Mouse (Mus musculus): ENCODE results near the gene B230104I21Rik. TPM values are rescaled to one million over a fixed set of nuclear protein-coding genes. Genes with fewer than 3 reads are reported as not detected.

B230104I21Rik gene
- polyA plus RNA-seq, 1 experiment = not detected

DNA sequence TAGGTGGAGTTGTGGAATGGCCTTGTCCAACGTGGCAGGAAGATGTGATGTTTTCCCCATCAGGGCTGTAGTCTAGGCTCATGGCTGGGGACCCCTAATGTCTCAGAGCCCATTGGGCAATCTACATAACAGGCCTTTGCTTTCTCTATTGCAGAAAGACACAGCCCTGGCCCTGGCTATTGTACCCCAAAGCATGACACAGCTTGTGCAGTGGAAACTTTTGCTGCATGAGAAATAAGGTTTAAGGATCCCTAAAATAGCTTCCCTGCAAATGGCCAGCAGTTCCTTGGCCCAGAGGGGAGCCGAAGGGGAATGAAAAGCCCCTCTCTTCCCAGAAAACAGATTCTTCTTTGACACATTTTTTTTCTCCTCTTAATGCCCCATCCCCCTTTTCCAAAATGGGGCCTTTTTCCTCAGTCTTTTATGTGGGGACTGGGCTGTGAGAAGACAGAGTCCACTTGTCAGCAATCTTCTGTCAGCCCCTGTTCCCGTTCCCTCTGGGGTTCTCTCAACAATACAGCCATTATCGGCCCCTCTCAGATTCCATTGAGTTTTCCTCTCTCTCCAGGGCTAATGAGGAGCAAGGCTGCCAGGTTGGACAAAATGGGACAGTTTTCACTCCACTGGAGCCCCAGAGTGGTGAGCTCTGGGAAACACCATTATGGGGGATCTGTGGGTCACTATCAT is 22.8 kb upstream of the B230104I21Rik start:
- 47% methylated on average over 4 of the region's 4 CpGs for WGBS
- H3K4me1 ChIP-seq (ENCODE audit: control insufficient read depth, insufficient read depth, low read length) = no peaks in the 10 kb centered on the region
- no peak for TF ChIP-seq CTCF (IDR thresholded peaks at IDR 0.05; ENCODE audit: insufficient read depth, low read length)
- no peak for TF ChIP-seq POLR2A (IDR thresholded peaks at IDR 0.05; ENCODE audit: borderline replicate concordance, extremely low read depth, low read depth, low read length)
- DNase-seq = no peak
- no peak overlapping the region for H3K4me3 ChIP-seq (replicated peaks; ENCODE audit: extremely low read depth, low read depth, low read length)

DNA sequence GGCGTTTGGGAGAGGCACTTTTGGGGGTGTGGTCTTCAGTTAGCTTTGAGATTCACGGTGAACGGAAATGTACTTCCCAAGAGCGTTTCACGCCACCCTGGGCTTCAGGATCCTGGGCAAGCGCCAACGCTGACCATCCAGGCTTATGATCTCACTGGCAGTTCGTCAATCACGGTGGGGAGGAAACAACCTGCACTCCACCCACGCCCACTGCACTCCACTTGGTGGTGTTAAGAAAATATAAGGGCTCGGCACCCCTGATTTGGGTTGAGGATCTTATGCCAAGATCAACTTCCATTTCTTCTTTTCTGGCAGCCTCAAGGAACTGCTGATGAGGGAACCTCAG is 22.3 kb upstream of the B230104I21Rik start:
- 54% methylated on average over 11 of the region's 11 CpGs for WGBS
- no peak for DNase-seq
- Histone ChIP-seq H3K4me3 (replicated peaks; ENCODE audit: extremely low read depth, low read depth, low read length) (no peak overlapping the region), H3K4me1 (ENCODE audit: control insufficient read depth, insufficient read depth, low read length) (no peaks in the 10 kb centered on the region)
- no peak for TF ChIP-seq CTCF (IDR thresholded peaks at IDR 0.05; ENCODE audit: insufficient read depth, low read length)
- TF ChIP-seq POLR2A (IDR thresholded peaks at IDR 0.05; ENCODE audit: borderline replicate concordance, extremely low read depth, low read depth, low read length) = no peak

DNA sequence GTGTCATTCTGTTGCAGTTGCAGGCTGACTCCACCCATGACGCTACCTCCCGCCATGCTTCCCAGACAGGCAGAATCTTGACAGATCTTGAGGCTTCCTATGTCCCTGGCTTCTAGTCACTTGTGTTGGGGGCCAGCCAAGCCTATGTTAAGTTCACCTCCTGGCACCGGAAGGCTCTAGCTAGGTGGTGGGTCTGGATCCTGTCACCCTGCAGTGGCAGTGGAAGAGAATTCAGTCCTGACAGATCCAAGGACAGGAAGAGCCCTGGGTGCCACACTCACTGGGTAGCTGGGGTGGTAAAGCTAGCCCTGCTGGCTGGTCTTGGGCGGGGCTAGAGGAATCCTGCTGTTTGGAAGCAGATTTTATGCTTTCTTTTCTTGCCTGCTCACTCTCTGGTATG is 10.5 kb upstream of the B230104I21Rik start:
- TF ChIP-seq POLR2A (IDR thresholded peaks at IDR 0.05; ENCODE audit: borderline replicate concordance, extremely low read depth, low read depth, low read length) (no peak), CTCF (IDR thresholded peaks at IDR 0.05; ENCODE audit: insufficient read depth, low read length) (no peak)
- WGBS = 73% methylated on average over 4 of the region's 4 CpGs
- H3K4me1 ChIP-seq (ENCODE audit: control insufficient read depth, insufficient read depth, low read length) = no peaks in the 10 kb centered on the region
- no peak for DNase-seq
- no peak overlapping the region for H3K4me3 ChIP-seq (replicated peaks; ENCODE audit: extremely low read depth, low read depth, low read length)

- Histone ChIP-seq H3K4me1 (ENCODE audit: control insufficient read depth, insufficient read depth, low read length) (no peaks in the 10 kb centered on the region), H3K4me3 (replicated peaks; ENCODE audit: extremely low read depth, low read depth, low read length) (no peak overlapping the region)
- WGBS = 17% methylated on average over 17 of the region's 20 CpGs
- DNase-seq = no peak
- no peak for TF ChIP-seq POLR2A (IDR thresholded peaks at IDR 0.05; ENCODE audit: borderline replicate concordance, extremely low read depth, low read depth, low read length)
- no peak for TF ChIP-seq CTCF (IDR thresholded peaks at IDR 0.05; ENCODE audit: insufficient read depth, low read length)
These were observed 7.5 kb upstream of the B230104I21Rik start for GRCm38 (mm10) chr4:154328431-154328830.

DNA sequence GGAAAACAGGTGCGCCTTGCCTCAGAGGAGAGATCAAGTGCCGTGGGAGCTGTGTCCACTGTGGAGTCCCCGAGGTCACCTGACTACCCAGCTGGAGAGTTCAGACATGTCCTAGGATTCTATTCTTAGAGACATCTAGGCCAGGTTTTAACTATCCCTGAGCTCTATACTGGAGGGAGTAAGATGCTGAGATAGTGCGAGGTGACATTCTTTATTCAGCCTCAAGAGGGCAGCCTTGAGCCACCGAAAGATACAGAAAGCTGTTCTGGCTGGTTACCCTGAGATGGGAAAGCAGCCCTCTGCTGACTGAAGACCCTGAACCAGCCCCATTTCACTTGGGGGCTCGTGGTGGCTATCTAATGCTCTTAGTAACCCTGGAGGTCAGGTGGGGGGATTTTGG is 7.1 kb upstream of the B230104I21Rik start:
- TF ChIP-seq CTCF (IDR thresholded peaks at IDR 0.05; ENCODE audit: insufficient read depth, low read length) (peak; percentile 65), POLR2A (IDR thresholded peaks at IDR 0.05; ENCODE audit: borderline replicate concordance, extremely low read depth, low read depth, low read length) (no peak)
- DNase-seq = peak; percentile 68
- WGBS = 14% methylated on average over 6 of the region's 6 CpGs
- H3K4me1 ChIP-seq (ENCODE audit: control insufficient read depth, insufficient read depth, low read length) = no peaks in the 10 kb centered on the region; the same call in 1 of the 2 replicates
- no peak overlapping the region for H3K4me3 ChIP-seq (replicated peaks; ENCODE audit: extremely low read depth, low read depth, low read length)

GRCm38 (mm10) chr4:154330001-154330400 is 5.9 kb upstream of the B230104I21Rik start:
- TF ChIP-seq CTCF (IDR thresholded peaks at IDR 0.05; ENCODE audit: insufficient read depth, low read length) = no peak
- TF ChIP-seq POLR2A (IDR thresholded peaks at IDR 0.05; ENCODE audit: borderline replicate concordance, extremely low read depth, low read depth, low read length) = no peak
- WGBS = 93% methylated on average over 7 of the region's 7 CpGs
- DNase-seq = no peak
- H3K4me3 ChIP-seq (replicated peaks; ENCODE audit: extremely low read depth, low read depth, low read length) = no peak overlapping the region
- no peaks in the 10 kb centered on the region; the same call in 1 of the 2 replicates for H3K4me1 ChIP-seq (ENCODE audit: control insufficient read depth, insufficient read depth, low read length)

DNA sequence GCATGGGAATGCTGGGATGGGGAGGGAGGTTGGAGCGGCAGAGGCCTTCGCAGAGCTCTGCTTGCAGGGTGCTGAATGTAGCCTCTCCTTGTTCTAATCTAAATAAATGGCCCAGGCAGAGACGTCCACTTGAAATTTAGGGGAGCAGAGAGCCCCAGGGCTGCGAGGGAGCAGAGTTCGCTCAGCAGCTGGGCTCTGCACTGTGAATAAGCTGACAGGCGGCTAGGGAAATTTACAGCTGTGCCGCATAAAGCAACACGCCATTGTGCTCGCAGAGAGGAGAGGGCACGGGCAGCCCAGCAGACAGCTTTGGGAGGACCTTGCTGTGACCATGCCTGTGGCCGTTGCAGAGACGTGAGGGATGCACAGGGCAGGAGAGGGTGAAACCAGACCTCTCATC is 4.7 kb upstream of the B230104I21Rik start:
- TF ChIP-seq POLR2A (IDR thresholded peaks at IDR 0.05; ENCODE audit: borderline replicate concordance, extremely low read depth, low read depth, low read length) (no peak), CTCF (IDR thresholded peaks at IDR 0.05; ENCODE audit: insufficient read depth, low read length) (no peak)
- WGBS = 64% methylated on average over 12 of the region's 12 CpGs
- DNase-seq = no peak
- no peak overlapping the region for H3K4me3 ChIP-seq (replicated peaks; ENCODE audit: extremely low read depth, low read depth, low read length)
- peaks cover 7% of the 10 kb centered on the region for H3K4me1 ChIP-seq (ENCODE audit: control insufficient read depth, insufficient read depth, low read length)

- WGBS = 37% methylated on average over 8 of the region's 8 CpGs
- Histone ChIP-seq H3K4me1 (ENCODE audit: control insufficient read depth, insufficient read depth, low read length) (peaks cover 12% of the 10 kb centered on the region), H3K4me3 (replicated peaks; ENCODE audit: extremely low read depth, low read depth, low read length) (no peak overlapping the region)
- peak; percentile 36 for DNase-seq
- TF ChIP-seq CTCF (IDR thresholded peaks at IDR 0.05; ENCODE audit: insufficient read depth, low read length) (no peak), POLR2A (IDR thresholded peaks at IDR 0.05; ENCODE audit: borderline replicate concordance, extremely low read depth, low read depth, low read length) (no peak)
These were observed 2.6 kb upstream of the B230104I21Rik start for GRCm38 (mm10) chr4:154333300-154333699.

- Histone ChIP-seq H3K4me1 (ENCODE audit: control insufficient read depth, insufficient read depth, low read length) (peaks cover 12% of the 10 kb centered on the region), H3K4me3 (replicated peaks; ENCODE audit: extremely low read depth, low read depth, low read length) (peak overlapping the region; percentile 43)
- no peak for TF ChIP-seq CTCF (IDR thresholded peaks at IDR 0.05; ENCODE audit: insufficient read depth, low read length)
- TF ChIP-seq POLR2A (IDR thresholded peaks at IDR 0.05; ENCODE audit: borderline replicate concordance, extremely low read depth, low read depth, low read length) = peak; percentile 13; the same call in 1 of the 2 replicates
- no peak for DNase-seq
- 66% methylated on average over 48 of the region's 48 CpGs for WGBS
These were observed 1.1 kb upstream of the B230104I21Rik start for GRCm38 (mm10) chr4:154334699-154335402.

GRCm38 (mm10) chr4:154336650-154337049 is 723 bp downstream of the B230104I21Rik start:
- DNase-seq = peak; percentile 35
- Histone ChIP-seq H3K4me1 (ENCODE audit: control insufficient read depth, insufficient read depth, low read length) (peaks cover 12% of the 10 kb centered on the region), H3K4me3 (replicated peaks; ENCODE audit: extremely low read depth, low read depth, low read length) (no peak overlapping the region)
- TF ChIP-seq CTCF (IDR thresholded peaks at IDR 0.05; ENCODE audit: insufficient read depth, low read length) = no peak
- no peak for TF ChIP-seq POLR2A (IDR thresholded peaks at IDR 0.05; ENCODE audit: borderline replicate concordance, extremely low read depth, low read depth, low read length)
- WGBS = 34% methylated on average over 10 of the region's 10 CpGs

All from lung, adult 2 months (tissue).